Mouse (Mus musculus): ENCODE data around the gene Gbe1. TPM values are rescaled to one million over a fixed set of nuclear protein-coding genes. Genes with fewer than 3 reads are reported as not detected.

The Gbe1 gene
- polyA plus RNA-seq, 1 experiment = 7.0 TPM

GRCm38 (mm10) chr16:70617691-70618090 is 303.9 kb downstream of the Gbe1 start:
- H3K4me3 ChIP-seq (ENCODE audit: insufficient read depth, low read length) = no peak overlapping the region
- no peaks in the 10 kb centered on the region for H3K4me1 ChIP-seq (ENCODE audit: control insufficient read depth, insufficient read depth, low read length)
- TF ChIP-seq POLR2A (IDR thresholded peaks at IDR 0.05; ENCODE audit: low read depth, low read length) = no peak
- no peak for TF ChIP-seq CTCF (IDR thresholded peaks at IDR 0.05; ENCODE audit: borderline replicate concordance, insufficient read depth, low read length)
- H3K27ac ChIP-seq (ENCODE audit: insufficient read depth, low read length) = no peak overlapping the region

- Histone ChIP-seq H3K4me1 (ENCODE audit: control insufficient read depth, insufficient read depth, low read length) (no peaks in the 10 kb centered on the region), H3K27ac (ENCODE audit: insufficient read depth, low read length) (no peak overlapping the region), H3K4me3 (ENCODE audit: insufficient read depth, low read length) (no peak overlapping the region)
- no peak for TF ChIP-seq POLR2A (IDR thresholded peaks at IDR 0.05; ENCODE audit: low read depth, low read length)
- no peak for TF ChIP-seq CTCF (IDR thresholded peaks at IDR 0.05; ENCODE audit: borderline replicate concordance, insufficient read depth, low read length)
These were observed 304.4 kb downstream of the Gbe1 start for GRCm38 (mm10) chr16:70618168-70618567.
